Mouse (Mus musculus) lung, postnatal 10 days (tissue): ENCODE data around the gene Serpinh1.
A peak's percentile ranks its signal among the peaks of the same experiment; 100 is the strongest.

Experiments used
- DNase-seq: peaks from one replicate; pipeline ENCODE4 v3.0.0; 2021

Gene Serpinh1

DNA sequence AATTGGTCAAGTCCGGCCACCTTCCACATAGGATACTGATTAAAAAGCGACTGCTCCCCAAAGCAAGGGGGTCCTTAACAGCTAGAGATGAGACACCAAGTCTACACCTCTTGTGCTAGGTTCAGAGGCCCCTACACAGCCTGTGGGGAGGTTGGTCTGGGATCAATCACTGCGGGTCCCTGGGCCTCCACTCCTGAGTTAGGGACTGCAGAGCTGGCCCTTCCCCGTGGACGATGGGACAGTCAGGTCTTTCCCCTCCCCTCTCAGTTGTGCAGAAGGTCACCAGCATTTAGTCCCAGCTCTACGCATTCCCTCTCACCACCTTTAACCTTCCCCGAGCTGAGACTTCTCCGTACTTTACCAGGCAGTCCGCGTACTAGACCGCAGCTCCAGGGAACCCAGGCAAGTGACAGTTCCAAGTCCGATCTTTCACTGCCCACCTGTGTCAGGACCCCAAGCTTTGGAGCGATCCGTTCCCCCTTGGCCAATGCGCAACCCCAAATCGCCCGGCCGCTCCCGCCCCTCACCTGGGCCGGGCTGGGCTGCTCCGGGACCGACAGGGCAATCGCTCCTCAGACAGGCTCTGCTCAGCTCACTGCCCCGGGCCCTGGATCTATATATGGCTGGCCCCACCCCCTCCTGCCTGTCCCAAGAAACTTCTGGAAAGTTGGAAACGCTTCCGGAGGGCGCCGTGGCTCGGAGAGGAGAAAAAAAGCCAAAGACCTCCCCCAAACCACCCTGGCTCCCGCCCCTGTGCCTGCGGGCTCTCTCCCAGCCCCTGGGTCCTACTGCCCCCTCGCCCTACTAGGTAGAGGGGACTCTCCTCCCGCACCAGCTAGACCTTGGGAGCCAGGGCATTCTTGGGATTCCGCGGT lies at the start of gene Serpinh1:
Gene Serpinh1 (minus strand): TSS at position 714 of the 875 bp plus-strand sequence.
- peak; percentile 97 for DNase-seq

DNA sequence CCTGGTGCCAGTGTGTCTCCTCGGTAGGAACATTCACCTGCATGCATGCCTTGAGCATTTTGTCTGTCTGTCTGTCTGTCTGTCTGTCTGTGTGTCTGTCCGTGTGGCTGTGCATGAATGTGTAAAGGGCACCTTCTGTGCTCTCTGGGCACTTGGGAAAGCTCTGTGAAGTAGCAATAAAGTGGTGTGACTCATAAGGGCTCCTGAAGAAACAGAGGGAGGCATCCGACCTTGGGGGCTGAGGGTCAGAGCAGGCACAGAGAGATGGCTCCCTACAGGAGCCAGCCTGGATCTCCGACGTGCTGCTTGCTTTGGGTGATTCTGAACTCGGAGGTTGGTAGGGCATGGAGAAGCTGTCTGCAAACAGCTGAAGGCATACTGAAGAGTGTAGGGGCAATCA lies 49.4 kb upstream of the Serpinh1 start:
- DNase-seq, result no peak

DNA sequence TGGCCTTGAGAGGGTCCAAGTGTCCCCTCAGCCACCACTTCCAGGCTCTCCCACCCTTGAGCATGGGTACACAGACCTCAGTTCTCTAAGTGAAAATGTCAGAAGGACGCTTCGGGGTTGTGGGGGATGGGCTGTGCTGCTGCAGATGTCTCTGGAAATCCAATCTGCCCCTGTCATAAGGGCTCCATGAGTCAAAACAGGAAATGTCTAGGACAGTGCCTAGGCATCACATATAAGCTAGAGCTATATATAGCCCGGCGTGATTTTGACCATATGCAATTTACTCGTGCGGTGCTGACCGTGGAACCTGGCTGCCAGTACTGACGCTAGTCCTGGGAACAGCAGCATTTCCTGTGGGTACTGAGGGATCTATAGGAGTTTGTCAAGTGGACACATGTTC lies 48.3 kb upstream of the Serpinh1 start:
- peak; percentile 47 for DNase-seq

DNA sequence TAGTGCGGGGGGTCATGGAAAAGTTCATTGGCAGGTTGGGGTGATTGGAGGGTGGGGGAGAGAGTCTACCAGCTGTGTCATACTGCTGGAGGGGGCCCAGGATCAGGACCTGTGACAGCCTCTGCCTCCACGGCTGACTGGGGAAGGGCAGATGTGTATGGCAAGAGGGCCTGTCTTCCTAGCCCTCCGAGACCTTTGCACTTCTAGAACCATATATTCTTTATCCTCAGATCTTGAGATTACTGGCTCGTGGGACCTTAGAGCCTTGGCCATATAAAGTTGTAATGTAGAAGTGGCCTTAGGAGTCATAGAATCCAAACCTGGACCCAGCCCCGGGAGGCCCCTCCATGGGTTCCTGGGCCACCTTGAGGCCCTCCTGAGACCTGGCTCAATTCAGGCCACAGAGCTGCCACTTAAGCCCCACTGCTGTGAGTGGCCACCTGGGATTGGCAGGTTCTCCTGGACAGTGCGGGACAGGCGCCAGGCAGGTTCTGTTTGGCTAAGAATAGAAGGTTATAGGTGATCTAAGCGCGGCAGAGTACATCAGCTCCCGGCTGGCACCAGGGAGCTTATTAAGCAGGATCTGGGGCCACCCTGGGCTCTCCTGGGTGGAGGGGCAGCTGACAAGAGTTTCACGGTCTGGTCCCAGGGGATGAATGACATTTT lies 44.1 kb upstream of the Serpinh1 start:
- no peak for DNase-seq

DNA sequence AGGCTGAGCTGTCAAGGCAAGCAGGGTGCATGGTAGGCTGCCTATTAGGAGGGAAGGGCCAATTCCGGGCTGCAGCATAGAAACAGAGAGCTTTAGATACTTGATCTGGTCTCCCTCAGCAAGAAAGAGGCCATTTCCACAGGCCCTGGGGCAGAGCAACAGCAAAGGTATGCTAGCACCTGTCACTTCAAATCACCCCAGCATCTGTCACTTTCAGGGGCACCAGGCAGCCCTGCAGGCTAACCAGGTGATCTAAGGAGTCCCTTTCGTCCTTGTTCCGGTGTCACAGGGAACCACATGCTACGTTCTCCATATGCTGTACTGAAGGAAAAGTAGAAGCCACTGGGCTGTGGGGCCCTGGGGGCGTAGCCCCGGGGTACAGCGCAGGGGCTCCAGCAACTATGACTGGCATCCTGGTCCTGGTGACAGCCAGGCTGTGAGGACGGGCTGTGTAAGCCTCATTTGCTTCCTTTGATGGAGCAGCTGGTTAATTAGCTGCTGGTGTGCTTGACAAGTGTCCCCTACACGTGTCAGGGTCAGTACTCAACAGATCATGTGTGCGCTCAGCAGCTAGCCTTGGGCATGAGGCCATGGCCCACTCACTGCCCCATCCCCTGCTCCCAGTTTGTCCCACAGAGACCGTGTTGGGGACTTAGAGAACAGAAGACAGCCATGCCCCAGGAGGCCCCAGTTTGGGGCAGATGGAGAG lies 43.0 kb upstream of the Serpinh1 start:
- no peak for DNase-seq

DNA sequence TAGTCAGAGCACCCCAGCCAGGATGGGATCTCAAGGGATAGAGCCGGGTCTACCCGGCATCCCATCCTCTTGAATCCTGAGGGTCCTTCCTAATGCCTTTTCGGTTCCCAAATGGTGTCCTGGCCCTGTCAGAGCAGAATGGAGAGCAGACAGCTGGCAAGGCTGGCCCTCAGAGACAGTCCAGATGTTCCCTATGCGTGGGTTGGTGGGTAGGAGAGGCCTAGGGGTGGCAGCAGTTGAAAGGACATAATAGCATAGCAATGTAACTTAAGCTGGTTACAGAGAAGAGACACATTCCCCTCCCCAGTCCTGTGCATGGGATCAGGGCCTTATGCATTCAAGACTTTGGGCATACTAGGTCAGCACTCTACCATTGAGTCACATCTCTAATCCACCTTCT lies 42.3 kb upstream of the Serpinh1 start:
- no peak for DNase-seq

DNA sequence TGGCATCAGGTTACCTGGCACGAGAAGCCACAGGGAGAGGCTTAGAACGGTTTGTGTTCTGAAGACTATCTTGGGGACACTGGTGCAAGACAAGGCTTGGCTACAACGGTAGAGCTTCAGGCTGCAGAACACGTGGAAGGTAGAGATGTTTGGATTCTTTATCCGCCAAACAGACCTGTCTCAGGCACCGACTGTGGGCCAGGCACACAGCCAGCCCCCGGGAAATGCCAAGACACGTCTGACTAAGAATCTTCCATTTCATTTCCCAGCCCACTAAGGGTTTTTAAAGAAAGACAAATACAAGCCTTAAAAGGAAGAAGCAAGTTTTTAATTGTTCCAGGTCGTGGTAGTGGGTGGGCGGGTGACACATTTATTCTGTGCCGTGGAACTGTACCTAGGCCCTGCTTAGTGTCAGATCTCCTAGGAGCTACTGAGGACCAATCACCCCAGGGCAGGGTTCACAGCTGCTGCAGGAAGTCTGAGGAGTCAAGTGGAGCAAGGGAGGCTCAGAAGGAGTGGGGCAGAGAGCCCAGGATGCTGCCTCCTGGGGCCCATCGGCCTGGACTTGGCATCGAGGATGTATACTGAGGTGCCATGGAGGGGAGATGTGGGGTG lies 40.8 kb upstream of the Serpinh1 start:
- no peak for DNase-seq

DNA sequence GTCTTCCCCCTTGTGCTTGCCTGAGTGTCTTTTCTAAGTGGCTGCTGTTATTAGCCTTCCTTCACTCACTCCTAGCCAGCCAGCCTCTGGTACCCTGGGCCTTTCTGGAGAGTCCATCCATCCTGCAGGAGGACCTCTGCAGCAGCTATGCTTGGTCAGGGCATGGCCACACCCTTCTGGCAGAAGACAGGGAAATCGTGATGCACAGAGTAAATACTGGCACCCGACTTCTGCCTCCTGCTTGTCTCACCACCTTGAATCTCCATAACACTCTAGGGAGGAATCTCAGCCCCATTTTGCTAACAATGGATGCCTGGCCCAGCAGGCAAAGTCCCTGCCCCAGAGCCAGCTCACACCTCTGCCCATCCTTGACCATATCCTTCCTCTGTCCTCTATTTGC lies 39.7 kb upstream of the Serpinh1 start:
- no peak for DNase-seq

DNA sequence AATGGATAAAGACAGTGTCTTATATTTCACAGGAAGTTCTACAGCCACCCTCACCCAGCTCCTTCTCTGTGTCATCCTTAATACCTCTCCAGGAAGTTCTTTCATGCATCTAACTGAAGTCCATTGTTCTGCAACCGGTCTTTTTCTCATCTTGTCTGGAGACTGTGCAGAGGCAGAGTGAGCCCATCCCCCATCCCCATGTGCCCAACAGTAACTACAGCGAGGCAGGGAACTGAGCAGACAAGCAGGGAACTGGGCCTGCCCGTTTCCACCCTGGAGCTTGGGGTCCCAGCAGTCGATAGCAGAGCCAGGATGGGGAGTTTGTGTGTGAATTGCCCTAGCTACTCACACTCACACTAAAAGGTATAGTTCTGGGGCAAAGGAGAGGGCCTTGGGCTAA lies 37.5 kb upstream of the Serpinh1 start:
- DNase-seq, result no peak

DNA sequence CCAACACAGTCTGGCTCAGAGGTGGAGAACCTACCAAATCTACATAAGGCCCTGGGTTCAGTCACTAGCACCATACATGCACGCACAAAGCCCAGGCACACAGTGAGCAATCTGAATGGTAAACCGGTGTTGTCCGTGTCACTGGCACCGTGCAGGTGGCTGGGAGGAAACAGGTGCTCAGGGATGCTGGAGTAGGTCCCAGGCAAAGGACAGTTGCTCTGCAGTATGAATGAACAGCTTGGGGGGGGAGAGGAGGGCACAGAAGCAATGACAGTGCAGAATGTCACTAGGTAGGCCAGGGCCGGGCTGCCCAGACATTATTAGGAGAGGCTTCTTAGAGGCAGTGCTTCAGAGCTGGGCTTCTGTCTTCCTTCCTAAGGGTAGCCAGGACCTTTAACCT lies 34.3 kb upstream of the Serpinh1 start:
- no peak for DNase-seq

DNA sequence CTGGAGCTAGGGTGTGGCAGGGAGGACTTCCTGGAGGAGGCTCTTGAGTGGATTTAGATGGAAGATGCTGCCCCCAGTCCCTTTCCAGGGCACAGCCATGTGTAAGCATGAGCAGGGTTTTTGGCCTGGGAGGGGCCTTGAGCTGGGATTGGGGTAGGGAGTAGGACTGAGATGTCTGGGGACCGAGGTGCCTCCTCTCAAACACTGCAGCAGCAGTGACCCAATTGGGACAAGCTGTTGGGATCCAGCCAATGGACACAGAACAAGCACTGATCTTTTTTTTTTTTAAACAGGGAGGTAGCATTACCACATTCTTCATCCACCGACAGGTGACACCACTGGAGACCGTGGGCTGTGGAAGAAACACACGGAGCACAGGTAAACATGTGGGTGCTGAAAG lies 33.8 kb upstream of the Serpinh1 start:
- no peak for DNase-seq

DNA sequence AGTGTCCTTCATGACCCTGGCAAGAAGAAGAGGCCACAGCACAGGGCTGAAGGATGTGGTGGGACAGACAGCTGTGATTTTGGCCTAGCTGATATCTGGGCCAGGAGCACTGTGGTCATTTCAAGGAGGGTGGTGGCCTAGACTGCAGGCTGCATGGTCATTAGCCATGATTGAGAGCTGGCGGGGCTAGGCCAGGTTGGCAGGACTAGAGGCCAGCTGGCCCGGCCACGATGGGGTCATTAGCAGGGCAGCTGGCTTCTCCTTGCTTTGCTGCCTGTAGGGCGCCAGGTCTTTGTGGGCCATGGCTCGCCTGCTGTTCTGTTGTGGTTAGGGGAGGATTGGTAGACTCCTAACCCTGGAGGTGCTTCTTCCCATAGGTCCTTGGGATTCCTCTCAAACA lies 33.0 kb upstream of the Serpinh1 start:
- DNase-seq, result no peak

DNA sequence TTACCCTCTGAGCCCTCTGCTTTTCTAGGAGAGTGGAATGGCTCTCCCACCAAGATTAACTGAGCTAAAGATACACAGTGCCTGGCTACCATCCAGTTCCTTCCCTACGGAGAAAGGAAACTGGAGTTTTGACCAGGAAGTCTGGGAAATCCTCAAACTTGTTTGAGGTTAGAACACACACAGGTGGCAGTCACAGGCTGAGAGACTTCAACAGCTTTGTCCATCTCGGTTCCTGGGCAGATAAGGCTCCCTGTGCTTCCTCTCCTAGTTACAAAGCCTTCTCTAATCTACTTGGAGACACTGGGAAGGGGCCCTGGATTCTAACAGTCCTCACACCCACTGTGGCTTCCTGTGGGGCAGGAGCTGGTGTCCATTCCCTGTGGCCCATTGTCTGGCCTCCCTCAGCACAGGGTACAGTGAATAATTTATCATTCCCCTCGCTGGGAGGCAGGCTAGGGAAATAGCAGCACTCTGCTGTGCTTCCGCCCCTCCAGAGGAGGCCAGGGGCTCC lies 31.1 kb upstream of the Serpinh1 start:
- peak; percentile 73 for DNase-seq

DNA sequence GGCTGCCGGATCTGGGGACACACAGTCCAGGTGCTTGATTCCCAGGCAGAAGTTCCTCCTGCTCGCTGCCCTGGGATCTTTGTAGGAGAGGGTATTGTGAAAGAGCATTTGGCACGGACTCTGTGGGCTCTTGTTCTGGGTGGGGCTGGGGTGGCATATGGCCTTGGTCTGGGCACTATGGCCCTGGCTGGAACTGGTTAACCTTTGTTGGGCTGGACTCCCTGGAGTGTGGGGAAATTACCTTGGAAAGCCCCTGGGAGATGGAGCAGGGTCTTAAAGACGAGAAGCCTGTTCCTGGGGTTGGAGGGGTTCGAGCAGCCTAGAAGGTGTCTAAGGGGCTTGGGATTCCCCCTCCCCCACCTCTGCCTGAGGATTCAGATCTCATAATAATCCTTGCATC lies 30.2 kb upstream of the Serpinh1 start:
- DNase-seq, result peak; percentile 21

DNA sequence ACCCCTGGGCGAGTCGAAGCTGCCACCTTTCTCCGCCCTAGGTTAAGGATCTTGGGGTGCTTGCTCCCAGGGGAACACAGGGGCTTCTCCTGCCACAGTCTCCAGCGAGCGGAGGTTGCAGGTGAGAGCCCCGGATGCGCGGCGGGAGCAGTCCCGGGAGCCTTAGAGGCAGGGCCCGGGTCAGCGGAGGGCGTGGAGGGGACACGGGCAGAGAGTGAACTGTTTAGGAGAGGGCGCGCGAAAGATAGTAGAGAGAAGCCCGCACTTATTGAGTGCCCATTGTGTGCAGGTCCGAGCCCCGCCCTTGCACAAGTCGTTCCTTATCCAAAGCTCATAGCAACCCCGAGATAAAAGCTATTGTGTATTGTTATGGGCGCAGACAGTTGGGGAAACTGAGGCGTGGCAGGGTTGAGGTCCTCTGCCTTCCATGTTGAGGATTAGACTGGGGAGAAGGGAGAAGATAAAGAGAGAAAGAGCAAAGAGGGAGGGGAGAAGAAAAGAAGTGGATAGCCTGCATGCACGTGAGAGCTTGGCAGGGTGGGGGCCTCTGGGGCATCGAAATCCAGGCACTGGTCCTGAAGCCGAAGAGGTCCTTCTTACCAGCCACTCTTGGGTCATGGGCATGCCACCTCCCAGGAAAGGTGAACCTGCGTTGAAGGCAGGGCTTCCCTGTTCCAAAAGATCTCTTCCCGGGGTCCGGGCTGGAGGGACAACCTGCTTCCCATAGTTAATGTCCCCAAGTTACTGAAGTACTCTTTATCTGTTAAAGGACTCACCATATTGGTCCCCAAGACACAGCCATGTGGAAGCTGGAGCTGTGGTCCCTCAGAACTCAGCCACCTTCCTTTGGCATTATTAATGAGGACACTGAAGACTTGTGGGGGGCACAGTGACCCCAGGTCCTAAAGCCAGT lies 29.3 kb upstream of the Serpinh1 start:
- peak; percentile 43 for DNase-seq

DNA sequence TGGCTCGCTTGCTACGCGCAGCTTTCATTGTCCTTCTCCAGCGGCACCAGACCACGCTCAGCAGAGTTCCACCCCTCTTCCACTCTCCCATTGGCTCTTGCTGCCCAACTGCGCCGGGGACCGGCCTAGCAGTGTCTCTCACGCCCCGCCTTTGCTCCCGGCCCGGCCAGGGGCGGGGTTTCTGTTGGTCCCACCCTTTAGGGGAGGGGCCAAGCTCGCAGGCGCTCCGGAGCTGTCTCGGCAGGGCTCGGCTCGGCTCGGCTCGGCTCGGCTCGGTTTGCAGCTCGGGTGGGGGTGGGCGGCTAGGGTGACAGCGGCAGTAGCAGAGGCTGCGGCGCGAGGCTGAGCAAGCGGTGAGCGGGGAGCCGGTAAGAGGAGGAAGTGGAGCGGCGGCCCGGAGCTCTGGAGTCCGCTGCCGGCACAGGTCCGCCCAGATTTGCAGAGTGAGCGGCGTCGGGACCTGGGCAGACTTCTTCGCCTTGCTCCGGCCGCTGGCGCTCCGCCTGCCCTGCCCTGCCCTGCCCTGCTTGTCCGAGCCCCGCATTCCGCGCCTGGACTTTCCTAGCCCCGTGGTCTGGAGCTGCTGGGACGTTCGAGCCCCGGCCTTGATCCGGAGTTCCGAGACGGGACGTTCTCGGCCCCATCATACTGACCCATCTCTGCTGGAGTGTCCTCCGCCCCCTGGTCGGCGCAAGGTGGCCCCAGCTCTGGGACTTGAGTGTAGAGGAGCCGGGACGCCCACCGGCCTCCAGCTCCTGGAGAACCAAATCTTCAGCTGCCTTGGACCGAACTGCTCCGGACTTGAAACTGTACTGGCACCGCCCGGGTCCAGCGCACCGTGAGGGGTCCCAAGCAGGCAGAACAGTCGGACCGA lies 28.4 kb upstream of the Serpinh1 start, which contains the start of gene Gdpd5:
Gene Gdpd5 (plus strand): TSS at position 201 of the 874 bp plus-strand sequence.
- DNase-seq, result peak; percentile 99

DNA sequence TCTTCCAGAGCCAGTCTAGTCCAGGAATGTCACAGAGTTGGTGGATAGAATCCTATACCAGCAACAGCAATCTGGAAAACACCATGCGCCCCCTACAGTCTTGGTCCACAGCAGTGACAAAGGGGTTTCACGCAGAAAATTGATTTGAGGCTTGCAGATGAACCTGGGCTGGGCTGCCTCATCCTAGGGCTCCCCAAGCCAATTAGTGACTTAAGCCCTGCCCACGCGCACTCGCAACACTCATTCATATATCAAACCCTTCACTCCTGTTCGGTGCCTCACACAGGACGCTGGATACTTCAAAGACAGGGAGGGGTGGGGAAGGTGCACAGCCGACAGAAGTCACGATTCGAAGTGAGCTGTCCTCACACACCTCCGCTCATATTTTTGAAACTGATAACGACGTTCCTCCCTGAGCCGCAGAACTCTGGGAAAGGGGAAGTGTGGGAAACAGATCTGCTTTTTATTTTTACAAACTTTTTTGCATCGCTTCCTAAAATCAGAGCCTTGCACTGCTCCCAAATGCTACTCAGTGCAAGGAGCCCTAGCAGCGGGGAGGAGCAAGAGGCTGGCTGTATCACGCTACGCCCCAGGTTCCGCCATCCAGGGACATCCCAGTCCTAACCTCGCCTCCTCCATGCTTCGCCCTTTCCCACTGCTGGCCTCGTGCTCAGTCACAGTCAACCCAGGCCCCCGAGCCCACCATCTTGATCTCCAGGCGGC lies 27.6 kb upstream of the Serpinh1 start:
- peak; percentile 54 for DNase-seq

DNA sequence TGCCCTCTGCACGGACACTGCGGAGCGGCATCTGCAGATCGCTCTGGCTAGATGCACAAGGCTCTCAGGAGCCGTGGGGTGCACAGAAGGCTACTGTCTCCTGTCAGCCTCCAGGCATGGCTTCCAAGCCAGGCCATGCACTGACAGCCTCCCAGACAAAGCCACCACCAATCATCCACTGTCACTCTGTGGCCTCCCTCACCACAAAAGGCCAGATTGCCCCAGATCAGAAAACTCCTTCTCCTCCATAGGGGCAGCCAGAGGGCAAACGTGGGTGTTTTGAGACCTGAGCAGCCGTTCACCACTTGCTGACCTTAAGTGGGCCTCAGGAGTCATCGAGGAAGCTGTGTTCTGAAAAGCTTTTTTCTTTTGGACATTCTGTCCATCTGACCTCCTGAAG lies 25.8 kb upstream of the Serpinh1 start:
- DNase-seq, result no peak

DNA sequence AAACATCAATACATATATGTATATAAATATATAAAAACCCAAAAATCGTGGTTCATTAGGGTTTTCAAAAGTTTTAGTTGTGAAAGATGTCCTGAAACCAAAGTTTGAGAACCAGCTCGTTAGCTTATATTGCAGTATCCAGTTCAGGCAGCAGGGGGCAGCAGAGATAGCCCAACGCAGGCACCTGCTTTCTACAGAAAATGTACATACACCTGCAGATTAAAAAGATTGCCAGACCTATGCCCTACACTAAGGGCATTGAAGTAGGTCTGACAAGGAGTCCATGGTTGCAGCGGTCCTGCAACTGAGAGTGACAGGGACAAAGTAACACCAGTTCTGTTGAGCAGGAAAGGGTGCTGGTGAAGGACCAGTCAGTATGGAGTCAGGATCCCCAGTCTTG lies 22.4 kb upstream of the Serpinh1 start:
- DNase-seq, result peak; percentile 82

DNA sequence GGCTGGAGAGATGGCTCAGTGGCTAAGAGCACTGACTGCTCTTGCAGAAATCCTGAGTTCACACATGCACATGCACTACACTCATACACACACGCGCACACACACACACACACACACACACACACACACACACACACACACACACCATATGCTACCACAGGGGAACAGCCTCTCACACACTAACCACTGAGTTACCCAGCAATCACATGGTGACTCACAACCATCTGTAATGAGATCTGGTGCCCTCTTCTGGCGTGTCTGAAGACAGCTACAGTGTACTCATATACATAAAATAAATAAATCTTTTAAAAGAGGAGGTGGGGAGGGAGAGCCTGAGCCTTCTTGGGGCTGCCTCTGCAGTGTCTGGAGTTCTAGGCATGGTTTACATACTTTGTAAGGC lies 21.3 kb upstream of the Serpinh1 start:
- peak; percentile 25 for DNase-seq
